In genomic region chr1:192800338-192800737, GRCm38 (mm10) we compare ENCODE assay signal across 17 mouse cellular contexts. TPM values are rescaled to one million over a fixed set of nuclear protein-coding genes. Genes with fewer than 3 reads are reported as not detected.
DNase-seq lines count a peak whose midpoint lies in the region; ATAC-seq and TF ChIP-seq lines count a peak whose summit lies in the region.
"Had no signal": no experiment of that assay in that cellular context is flagged by ENCODE, and none has a peak within 500 bp of the region (broad histone marks: within the 10 kb centered on the region; RNA-seq: fewer than 3 reads in every experiment).

No protein-coding gene starts in this region.

- no peaks in the 10 kb centered on the region for H3K27me3 ChIP-seq in embryonic facial prominence, embryonic 13.5 days
- H3K27me3 ChIP-seq in limb, embryonic 14.5 days (ENCODE audit: control insufficient read depth, insufficient read depth, low read length), result no peaks in the 10 kb centered on the region
- no peaks in the 10 kb centered on the region for H3K27me3 ChIP-seq in liver, embryonic 16.5 days (ENCODE audit: control insufficient read depth, insufficient read depth, low read depth, low read length)
- no peaks in the 10 kb centered on the region for H3K27me3 ChIP-seq in forebrain, embryonic 16.5 days (replicated peaks; ENCODE audit: control insufficient read depth, insufficient read depth, low read length)
- H3K27me3 ChIP-seq: heart, embryonic 12.5 days; lung, embryonic 15.5 days had no signal

- peaks cover 66% of the 10 kb centered on the region for H3K4me1 ChIP-seq in embryonic facial prominence, embryonic 13.5 days
- H3K4me1 ChIP-seq in limb, embryonic 14.5 days (ENCODE audit: control insufficient read depth, insufficient read depth, low read length), result peaks cover 51% of the 10 kb centered on the region
- peaks cover 3% of the 10 kb centered on the region; the same call in 1 of the 2 replicates for H3K4me1 ChIP-seq in liver, embryonic 16.5 days (ENCODE audit: control insufficient read depth, low read depth, low read length)
- peaks cover 12% of the 10 kb centered on the region for H3K4me1 ChIP-seq in forebrain, embryonic 16.5 days (replicated peaks; ENCODE audit: control insufficient read depth, insufficient read depth, low read length)

- no peaks in the 10 kb centered on the region for H3K36me3 ChIP-seq in embryonic facial prominence, embryonic 13.5 days
- no peaks in the 10 kb centered on the region for H3K36me3 ChIP-seq in limb, embryonic 14.5 days (ENCODE audit: control insufficient read depth, insufficient read depth, low read length)
- no peaks in the 10 kb centered on the region for H3K36me3 ChIP-seq in liver, embryonic 16.5 days (ENCODE audit: control insufficient read depth, insufficient read depth)
- H3K36me3 ChIP-seq in forebrain, embryonic 16.5 days (ENCODE audit: control insufficient read depth, insufficient read depth), result no peaks in the 10 kb centered on the region
- H3K36me3 ChIP-seq: forebrain, embryonic 10.5 days; heart, embryonic 12.5 days; lung, embryonic 15.5 days had no signal

- no peak for ATAC-seq in embryonic facial prominence, embryonic 13.5 days (ENCODE audit: insufficient number of reproducible peaks, insufficient read depth, low FRiP score, low TSS enrichment, low read depth)
- no peak for ATAC-seq in limb, embryonic 14.5 days (ENCODE audit: low FRiP score, low read depth)
- ATAC-seq in liver, embryonic 16.5 days (ENCODE audit: low read depth), result peak; percentile 80
- no peak for ATAC-seq in forebrain, embryonic 16.5 days
- ATAC-seq: hindbrain, embryonic 16.5 days had no signal

- peak overlapping the region; percentile 92 for H3K27ac ChIP-seq in embryonic facial prominence, embryonic 13.5 days
- H3K27ac ChIP-seq in limb, embryonic 14.5 days (replicated peaks; ENCODE audit: low read depth, low read length), result peak overlapping the region; percentile 49
- no peak overlapping the region for H3K27ac ChIP-seq in liver, embryonic 16.5 days (ENCODE audit: low read length)
- no peak overlapping the region for H3K27ac ChIP-seq in forebrain, embryonic 16.5 days (ENCODE audit: low read length)
- H3K27ac ChIP-seq: forebrain, embryonic 10.5 days; macrophage had no signal

- H3K9ac ChIP-seq in embryonic facial prominence, embryonic 13.5 days, result no peak overlapping the region
- H3K9ac ChIP-seq in limb, embryonic 14.5 days (ENCODE audit: low read depth, low read length, severe bottlenecking), result no peak overlapping the region
- H3K9ac ChIP-seq in liver, embryonic 16.5 days (ENCODE audit: low read depth, low read length), result no peak overlapping the region
- H3K9ac ChIP-seq in forebrain, embryonic 16.5 days (replicated peaks; ENCODE audit: low read depth, low read length), result no peak overlapping the region
- H3K9ac ChIP-seq: heart, embryonic 12.5 days; lung, embryonic 15.5 days had no signal

- DNase-seq in c-Kit-positive CD71-positive TER-119-negative erythroid progenitor cells, embryonic 14.5 days (ENCODE audit: low read depth), result peak; percentile 46
- no peak for DNase-seq in limb, embryonic 14.5 days (ENCODE audit: low spot score)
- no peak for DNase-seq in left cerebral cortex, adult 18-20 months (ENCODE audit: low spot score in 2 of 2)
- no peak for DNase-seq in layer of hippocampus, adult 9-11 months
- DNase-seq: cerebellum, postnatal 36 days; kidney, adult 2 months; kidney, postnatal 25 days; midbrain, embryonic 14.5 days; thymus, postnatal 25 days had no signal

- no peak for TF ChIP-seq POLR2A in limb, embryonic 14.5 days (IDR thresholded peaks at IDR 0.05; ENCODE audit: borderline replicate concordance, extremely low read depth, insufficient read depth, insufficient read length)

- 39% methylated on average over 8 of the region's 8 CpGs for WGBS in embryonic facial prominence, embryonic 13.5 days
- WGBS in limb, embryonic 14.5 days, result 42% methylated on average over 8 of the region's 8 CpGs
- WGBS in liver, embryonic 16.5 days (ENCODE audit: insufficient replicate concordance), result 28% methylated on average over 8 of the region's 8 CpGs
- WGBS in forebrain, embryonic 16.5 days, result 89% methylated on average over 8 of the region's 8 CpGs

- H3K4me3 ChIP-seq in embryonic facial prominence, embryonic 13.5 days, result no peak overlapping the region
- no peak overlapping the region for H3K4me3 ChIP-seq in limb, embryonic 14.5 days (replicated peaks; ENCODE audit: low read length)
- no peak overlapping the region for H3K4me3 ChIP-seq in liver, embryonic 16.5 days (ENCODE audit: low read depth, low read length)
- H3K4me3 ChIP-seq in forebrain, embryonic 16.5 days (replicated peaks; ENCODE audit: low read length), result no peak overlapping the region
- H3K4me3 ChIP-seq: forebrain, embryonic 10.5 days; heart, embryonic 12.5 days; lung, embryonic 15.5 days had no signal

- H3K9me3 ChIP-seq in embryonic facial prominence, embryonic 13.5 days, result peaks cover 4% of the 10 kb centered on the region; the same call in 1 of the 2 replicates
- H3K9me3 ChIP-seq in limb, embryonic 14.5 days (ENCODE audit: control insufficient read depth, low read length), result no peaks in the 10 kb centered on the region
- H3K9me3 ChIP-seq in liver, embryonic 16.5 days (replicated peaks; ENCODE audit: control insufficient read depth, low read length), result no peaks in the 10 kb centered on the region
- H3K9me3 ChIP-seq in forebrain, embryonic 16.5 days (ENCODE audit: control insufficient read depth, low read length), result no peaks in the 10 kb centered on the region
- H3K9me3 ChIP-seq: heart, embryonic 12.5 days; lung, embryonic 15.5 days had no signal

- H3K4me2 ChIP-seq in embryonic facial prominence, embryonic 13.5 days, result no peak overlapping the region
- H3K4me2 ChIP-seq in limb, embryonic 14.5 days (replicated peaks; ENCODE audit: low read depth, low read length, severe bottlenecking), result no peak overlapping the region
- no peak overlapping the region for H3K4me2 ChIP-seq in liver, embryonic 16.5 days (ENCODE audit: low read depth, low read length)
- no peak overlapping the region for H3K4me2 ChIP-seq in forebrain, embryonic 16.5 days (ENCODE audit: low read length)
- H3K4me2 ChIP-seq: heart, embryonic 12.5 days; lung, embryonic 15.5 days had no signal

RNA-seq across cellular contexts. Expression of gene Hhat, which starts 29.3 kb away (rescaled TPM):
- 9.0 and 9.8 TPM in 2 replicates for polyA plus RNA-seq in embryonic facial prominence, embryonic 13.5 days (2015; fragmentation: Nextera tagmentation; extraction: Ambion mirVana)
- polyA plus RNA-seq in limb, embryonic 14.5 days (2012; rRNA removed), result 10.0 and 15.5 TPM in 2 replicates
- 12.6 and 14.7 TPM in 2 replicates for polyA plus RNA-seq in limb, embryonic 14.5 days (2014; fragmentation: Nextera tagmentation; extraction: Ambion mirVana)
- polyA plus RNA-seq in liver, embryonic 16.5 days (2015; fragmentation: Nextera tagmentation; extraction: Ambion mirVana), result 1.0 and 1.6 TPM in 2 replicates
- total RNA-seq in left cerebral cortex, adult 18-20 months (2021), result 1 to 10 TPM; 1.3 to 1.7 TPM
- 3.6 and 4.2 TPM in 2 replicates for polyA plus RNA-seq in forebrain, embryonic 16.5 days (2015; fragmentation: Nextera tagmentation; extraction: Ambion mirVana)

RNA-seq across cellular contexts. Expression of gene Sertad4, which starts 55.2 kb away (rescaled TPM):
- polyA plus RNA-seq in embryonic facial prominence, embryonic 13.5 days (2015; fragmentation: Nextera tagmentation; extraction: Ambion mirVana), result 70.8 and 71.4 TPM in 2 replicates
- polyA plus RNA-seq in limb, embryonic 14.5 days (2012; rRNA removed), result 110 and 143 TPM in 2 replicates
- 84.7 and 96.9 TPM in 2 replicates for polyA plus RNA-seq in limb, embryonic 14.5 days (2014; fragmentation: Nextera tagmentation; extraction: Ambion mirVana)
- polyA plus RNA-seq in liver, embryonic 16.5 days (2015; fragmentation: Nextera tagmentation; extraction: Ambion mirVana), result 0.07 and 0.22 TPM in 2 replicates
- total RNA-seq in left cerebral cortex, adult 18-20 months (2021), result 10 to 100 TPM; 12.3 to 13.6 TPM
- polyA plus RNA-seq in forebrain, embryonic 16.5 days (2015; fragmentation: Nextera tagmentation; extraction: Ambion mirVana), result 38.1 and 41.9 TPM in 2 replicates
- polyA plus RNA-seq: macrophage had no signal

Comparison
In these comparisons a context has a peak if more than half of its experiments do, and no peak if none do; other contexts are left out.
1. H3K27ac ChIP-seq: peak in embryonic facial prominence, embryonic 13.5 days (single experiment) and limb, embryonic 14.5 days (single experiment); none in liver, embryonic 16.5 days (single experiment) and forebrain, embryonic 16.5 days (single experiment).
2. RNA of gene Sertad4, which starts 55.2 kb away (polyA plus RNA-seq): 84.7 to 143 TPM in limb, embryonic 14.5 days, 70.8 to 71.4 TPM in embryonic facial prominence, embryonic 13.5 days and 38.1 to 41.9 TPM in forebrain, embryonic 16.5 days; 0.07 to 0.22 TPM in liver, embryonic 16.5 days; every median in the first group is over 10 times any median in the second.